Mouse (Mus musculus) ovary, adult 2 months (tissue): ENCODE results near the gene Trex1. TPM values are rescaled to one million over a fixed set of nuclear protein-coding genes. Genes with fewer than 3 reads are reported as not detected.

Experiments used
- polyA plus RNA-seq: library from polyadenylated mRNA; depleted of rRNA; stranded (reverse); fragments of >200 nt; gene quantifications from 2 replicates; pipeline ENCODE4 v1.2.3, GENCODE M21; 2012; rRNA removed

The Trex1 gene
- 128 and 138 TPM in 2 replicates for polyA plus RNA-seq

GRCm38 (mm10) chr9:109059136-109059903 is at the start of gene Trex1:
Trex1 (minus strand) TSS chr9:109059734.

DNA sequence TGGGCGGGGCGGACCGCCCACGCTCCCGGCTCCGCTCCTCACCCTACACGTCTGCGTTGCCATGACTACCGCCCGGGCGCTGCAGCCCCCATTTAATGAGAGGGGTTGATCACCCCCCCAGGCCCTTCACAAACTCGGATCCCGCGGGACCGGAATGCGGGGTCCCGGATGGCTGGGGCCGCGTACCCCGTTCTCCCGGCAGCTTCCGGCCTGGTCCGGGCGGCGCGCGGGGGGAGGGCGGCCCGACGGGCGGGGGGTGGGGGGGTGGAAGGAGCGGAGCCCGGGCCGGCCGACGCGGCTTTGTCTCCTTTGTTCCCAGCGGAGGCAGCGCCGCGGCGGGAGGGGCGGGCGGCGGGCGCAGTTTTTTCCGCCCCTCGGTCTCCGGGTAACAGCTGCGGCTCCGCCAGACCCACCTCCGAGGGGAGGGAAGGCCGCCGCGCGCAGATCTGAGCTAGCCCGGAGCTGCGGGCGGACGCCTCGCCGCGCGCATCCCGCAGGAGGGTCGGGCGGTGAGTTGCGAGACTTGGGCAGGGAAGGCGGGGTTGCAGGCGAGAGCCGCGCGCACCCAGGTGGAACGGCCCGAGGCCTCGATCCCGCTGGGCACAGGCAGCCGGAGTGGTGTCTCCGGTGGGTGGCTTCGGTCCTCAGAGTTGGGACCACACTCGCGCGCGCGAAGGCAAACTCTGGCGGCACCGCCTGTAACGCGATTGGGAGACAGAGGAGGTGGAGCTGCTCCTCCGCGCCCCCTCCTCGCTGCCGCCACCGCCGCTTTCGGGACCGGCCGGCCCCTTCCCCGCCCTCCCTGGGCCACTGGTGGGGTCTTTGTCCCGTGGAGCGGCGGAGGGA is 35.8 kb upstream of the Trex1 start, which contains the start of gene Plxnb1:
Gene Plxnb1 (plus strand): TSS at position 253 of the 846 bp plus-strand sequence.

DNA sequence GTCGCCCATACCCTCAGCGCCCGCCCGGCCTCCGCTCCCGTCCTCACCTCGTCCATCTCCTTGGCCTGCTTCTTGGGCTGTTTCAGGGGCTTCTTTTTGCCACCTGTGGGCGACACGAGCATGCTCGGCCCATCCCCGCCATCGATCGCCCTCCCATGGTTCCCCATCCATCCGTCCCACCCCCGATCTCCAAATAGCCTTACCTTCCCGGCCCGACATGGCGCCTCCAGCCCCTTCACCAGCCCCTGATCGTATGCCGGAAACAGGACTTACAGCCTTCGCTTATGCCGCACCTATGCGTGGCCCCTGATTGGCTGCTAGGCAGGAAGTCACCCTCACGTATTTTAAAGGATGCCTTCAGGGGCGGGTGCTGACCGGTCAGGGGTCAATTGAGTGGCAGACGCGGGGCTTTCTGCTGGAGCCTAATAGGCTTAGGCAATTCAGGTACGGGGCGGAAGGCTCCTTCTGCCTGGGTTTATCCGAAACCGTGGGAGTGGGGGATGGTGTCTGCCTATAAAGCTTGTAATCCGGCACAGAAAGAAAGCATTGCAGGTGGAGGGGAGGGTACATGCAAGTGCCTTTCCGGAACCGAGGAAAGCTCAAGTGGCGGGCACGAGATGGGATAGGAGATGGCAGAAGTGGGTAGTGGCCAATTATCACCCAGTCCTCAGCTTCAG is 22.7 kb upstream of the Trex1 start, which contains the start of the genes Ccdc51 and Tma7:
Gene Ccdc51 (plus strand): TSS at position 370 of the 677 bp plus-strand sequence.
Gene Tma7 (minus strand): TSS at position 464 of the 677 bp plus-strand sequence.

DNA sequence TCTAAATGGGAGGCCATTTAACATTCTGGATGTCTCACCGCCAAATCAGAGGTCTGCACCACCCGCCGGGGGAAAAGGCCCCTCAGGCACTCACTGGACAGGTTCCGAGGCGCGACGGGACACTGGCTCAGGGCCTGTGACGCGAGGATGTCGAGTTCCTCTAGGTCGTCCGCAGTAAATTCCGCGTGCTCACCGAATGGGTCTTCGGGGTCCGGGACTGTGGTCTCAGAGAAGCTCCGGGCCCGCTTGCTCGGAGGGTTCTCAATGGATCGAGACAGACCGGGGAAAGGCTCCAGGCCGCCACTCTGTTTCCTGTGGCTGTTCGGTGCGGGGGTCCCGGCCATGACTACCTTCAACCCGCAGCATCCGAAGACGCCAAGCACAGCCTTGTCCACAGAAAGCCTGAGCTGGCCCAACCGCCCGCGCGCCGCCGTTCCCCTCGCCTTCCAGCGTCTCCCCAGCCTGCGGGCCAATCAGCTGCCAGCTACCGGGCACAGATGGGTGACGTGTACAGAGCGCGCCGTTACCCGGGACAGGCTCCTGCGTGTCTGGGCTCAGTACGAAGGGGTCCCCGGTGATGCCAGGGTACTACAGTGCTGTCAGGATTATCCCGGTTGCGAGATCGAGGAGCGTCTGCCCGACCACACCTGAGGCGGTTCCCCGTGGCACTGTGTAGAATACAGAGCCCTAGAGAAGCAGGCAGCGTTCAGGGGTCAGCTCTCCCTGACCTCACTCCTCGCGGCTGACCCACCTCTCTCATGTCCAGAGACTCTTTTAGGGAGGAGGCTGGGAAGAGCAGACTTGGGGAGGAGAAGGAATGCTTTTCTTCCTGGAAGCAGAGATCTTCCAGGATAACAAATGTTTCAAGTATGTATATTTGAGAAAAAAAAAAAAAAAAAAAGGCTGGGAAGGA is 14.4 kb upstream of the Trex1 start, which contains the start of gene Atrip:
Gene Atrip (minus strand): TSS at position 464 of the 913 bp plus-strand sequence.

DNA sequence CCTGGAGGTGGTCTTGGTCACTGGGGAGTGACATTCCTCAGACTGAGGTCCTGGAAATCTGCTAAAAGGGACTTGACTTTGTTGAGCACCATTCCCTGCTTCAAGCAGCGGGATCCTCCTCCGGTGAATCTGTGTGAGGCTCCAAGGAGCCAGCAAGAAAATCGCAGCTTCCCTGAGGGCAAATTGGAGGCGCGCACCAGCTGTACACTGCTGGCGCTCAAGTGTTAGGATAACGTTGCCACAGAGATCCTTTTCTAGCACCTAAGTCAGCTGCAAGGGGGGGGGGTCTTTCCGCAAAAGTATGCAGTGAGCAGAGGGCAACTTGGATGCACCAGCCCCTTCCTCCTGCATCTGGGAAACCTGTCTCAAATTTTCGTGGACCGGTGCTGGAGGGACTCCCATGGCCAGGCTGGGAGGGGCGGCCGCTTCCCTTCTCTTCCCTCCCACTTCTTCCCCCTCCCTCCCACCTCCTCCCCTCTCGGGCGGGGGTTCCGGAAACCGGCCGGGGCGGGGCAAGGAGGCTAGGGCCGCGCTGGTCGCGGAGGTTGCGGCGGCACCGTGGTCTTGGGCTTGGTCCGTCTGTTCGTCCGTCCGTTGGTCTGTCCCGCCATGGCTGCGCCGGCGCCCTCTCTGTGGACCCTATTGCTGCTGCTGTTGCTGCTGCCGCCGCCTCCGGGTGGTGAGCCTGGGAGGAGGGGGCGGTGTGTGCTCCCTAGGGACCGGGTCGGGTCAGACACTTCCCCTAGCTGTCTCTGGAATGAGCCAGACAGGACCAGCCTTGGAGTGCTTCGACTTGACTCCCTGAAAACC is 21.2 kb downstream of the Trex1 start, which contains the start of gene Shisa5:
Gene Shisa5 (plus strand): TSS at position 480 of the 810 bp plus-strand sequence.

Other genes starting within 250 kb of the Trex1 start
- 0.10 and 0.60 TPM in 2 replicates for gene Celsr3, start 233.4 kb downstream of the Trex1 start, polyA plus RNA-seq
- 21.4 and 22.8 TPM in 2 replicates for gene Slc26a6, start 206.5 kb downstream of the Trex1 start, polyA plus RNA-seq
- gene Tmem89, start 145.1 kb downstream of the Trex1 start, polyA plus RNA-seq: 0.31 TPM in 1 of 2 replicates, not detected in the other
- 658 and 727 TPM in 2 replicates for gene Uqcrc1, start 123.1 kb downstream of the Trex1 start, polyA plus RNA-seq
- gene Col7a1, start 106.1 kb downstream of the Trex1 start, polyA plus RNA-seq: 19.0 and 20.5 TPM in 2 replicates
- gene Ucn2, start 73.7 kb downstream of the Trex1 start, polyA plus RNA-seq: 0.68 and 1.5 TPM in 2 replicates
- 35.3 and 35.8 TPM in 2 replicates for gene Pfkfb4, start 68.0 kb downstream of the Trex1 start, polyA plus RNA-seq
- 577 and 1,079 TPM in 2 replicates for gene Shisa5, start 21.2 kb downstream of the Trex1 start, polyA plus RNA-seq
- gene Atrip, start 14.4 kb upstream of the Trex1 start, polyA plus RNA-seq: 43.3 and 45.4 TPM in 2 replicates
- gene Ccdc51, start 22.8 kb upstream of the Trex1 start, polyA plus RNA-seq: 8.3 and 9.5 TPM in 2 replicates
- 5.8 and 7.3 TPM in 2 replicates for gene Tma7, start 22.9 kb upstream of the Trex1 start, polyA plus RNA-seq
- 72.4 and 89.8 TPM in 2 replicates for gene Plxnb1, start 35.7 kb upstream of the Trex1 start, polyA plus RNA-seq
- gene Fbxw21, start 102.3 kb upstream of the Trex1 start, polyA plus RNA-seq: 2.7 and 3.6 TPM in 2 replicates
- gene Fbxw13, start 136.2 kb upstream of the Trex1 start, polyA plus RNA-seq: 0.75 and 0.92 TPM in 2 replicates
- gene Fbxw20, start 175.0 kb upstream of the Trex1 start, polyA plus RNA-seq: 0.55 and 1.0 TPM in 2 replicates
- gene Fbxw14, start 227.9 kb upstream of the Trex1 start, polyA plus RNA-seq: 2.8 and 3.0 TPM in 2 replicates